Mouse (Mus musculus) lung, postnatal 14 days (tissue): ENCODE results near the gene Slc37a1.

Experiments used
- DNase-seq: peaks from one replicate; pipeline ENCODE4 v3.0.0; 2021

Slc37a1 gene

GRCm38 (mm10) chr17:31355792-31356502 lies 69.4 kb downstream of the Slc37a1 start:
- DNase-seq, result no peak

- no peak for DNase-seq
Measured at GRCm38 (mm10) chr17:31360582-31360981, 74.0 kb downstream of the Slc37a1 start.

GRCm38 (mm10) chr17:31365586-31366166 lies 79.1 kb downstream of the Slc37a1 start:
- no peak for DNase-seq

- DNase-seq, result no peak
Measured at GRCm38 (mm10) chr17:31370221-31370620, 83.6 kb downstream of the Slc37a1 start.

- no peak for DNase-seq
Measured at GRCm38 (mm10) chr17:31370931-31371330, 84.3 kb downstream of the Slc37a1 start.

GRCm38 (mm10) chr17:31377961-31378360 lies 91.4 kb downstream of the Slc37a1 start:
- DNase-seq, result peak; percentile 82

GRCm38 (mm10) chr17:31378361-31378761 lies 91.8 kb downstream of the Slc37a1 start:
- DNase-seq, result no peak

GRCm38 (mm10) chr17:31379086-31379485 lies 92.5 kb downstream of the Slc37a1 start:
- no peak for DNase-seq

- DNase-seq, result no peak
Measured at GRCm38 (mm10) chr17:31379863-31380262, 93.3 kb downstream of the Slc37a1 start.

- no peak for DNase-seq
Measured at GRCm38 (mm10) chr17:31383320-31383719, 96.7 kb downstream of the Slc37a1 start.

- peak; percentile 32 for DNase-seq
Measured at GRCm38 (mm10) chr17:31384968-31385627, 98.5 kb downstream of the Slc37a1 start.

- DNase-seq, result peak; percentile 77
Measured at GRCm38 (mm10) chr17:31385671-31386665, 99.4 kb downstream of the Slc37a1 start, which contains the start of gene Pde9a. TSS of gene Pde9a (plus strand) at chr17:31386210.

- no peak for DNase-seq
Measured at GRCm38 (mm10) chr17:31386766-31387275, 100.2 kb downstream of the Slc37a1 start.

- DNase-seq, result no peak
Measured at GRCm38 (mm10) chr17:31389432-31390050, 102.9 kb downstream of the Slc37a1 start.

- peak; percentile 56 for DNase-seq
Measured at GRCm38 (mm10) chr17:31391462-31391861, 104.9 kb downstream of the Slc37a1 start.

- no peak for DNase-seq
Measured at GRCm38 (mm10) chr17:31392041-31392440, 105.4 kb downstream of the Slc37a1 start.

- no peak for DNase-seq
Measured at GRCm38 (mm10) chr17:31393811-31394210, 107.2 kb downstream of the Slc37a1 start.

- DNase-seq, result no peak
Measured at GRCm38 (mm10) chr17:31400294-31400693, 113.7 kb downstream of the Slc37a1 start.
